Mouse (Mus musculus): ENCODE data around the gene Slc25a3. TPM values are rescaled to one million over a fixed set of nuclear protein-coding genes. Genes with fewer than 3 reads are reported as not detected.

The Slc25a3 gene
- polyA plus RNA-seq, 1 experiment from 2014 or later, result 470 TPM

GRCm38 (mm10) chr10:91141564-91141963, 17.7 kb upstream of the Slc25a3 start:
- Histone ChIP-seq H3K9me3 (ENCODE audit: low read depth, low read length) (no peaks in the 10 kb centered on the region), H3K4me1 (ENCODE audit: insufficient read depth) (no peaks in the 10 kb centered on the region), H3K9ac (no peak overlapping the region), H3K4me3 (ENCODE audit: low read depth, low read length) (no peak overlapping the region), H3K27me3 (ENCODE audit: insufficient read depth, low read length) (no peaks in the 10 kb centered on the region), H3K27ac (ENCODE audit: low read depth) (no peak overlapping the region), H3K36me3 (ENCODE audit: insufficient read depth) (peaks cover 22% of the 10 kb centered on the region), H3K4me2 (no peak overlapping the region)
- TF ChIP-seq CTCF (IDR thresholded peaks at IDR 0.05; ENCODE audit: low read depth), result peak; percentile 70
- ATAC-seq (ENCODE audit: insufficient read depth) (0 out of 2 replicates have a peak, but pooled peaks have one; percentile 9), DNase-seq (peak; percentile 80)
- 31% methylated on average over 2 of the region's 2 CpGs for WGBS

DNA sequence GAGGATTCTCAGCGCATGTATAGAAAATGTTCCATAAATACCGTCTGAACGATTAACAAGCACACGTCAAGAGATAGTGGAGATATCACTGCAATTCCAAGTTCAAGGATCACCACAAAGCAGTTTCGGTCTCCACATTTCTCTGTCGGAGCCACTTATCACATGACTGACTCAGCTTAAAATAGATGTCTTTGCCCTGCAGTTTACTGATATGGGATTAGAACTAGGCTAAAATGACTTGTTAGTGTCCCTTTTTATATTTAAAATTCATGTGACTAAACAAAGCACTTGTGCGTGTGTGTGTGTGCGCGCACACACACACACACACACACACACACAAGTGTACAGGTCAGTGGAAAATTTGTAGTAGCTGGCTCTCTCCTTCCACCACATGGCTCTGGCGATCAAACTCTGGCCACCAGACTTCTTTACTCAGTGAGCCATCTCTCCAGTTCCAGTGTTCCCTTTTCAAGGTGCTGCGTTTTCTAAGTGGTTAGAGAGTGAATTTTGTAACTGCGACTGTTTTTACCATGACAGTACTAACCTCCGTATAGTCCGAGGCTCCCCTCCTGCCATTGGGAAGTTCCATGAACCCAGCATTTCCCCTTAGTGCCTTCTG, 15.4 kb upstream of the Slc25a3 start:
- DNase-seq (no peak), ATAC-seq (ENCODE audit: insufficient read depth) (no peak)
- no peak for TF ChIP-seq CTCF (IDR thresholded peaks at IDR 0.05; ENCODE audit: low read depth)
- Histone ChIP-seq H3K36me3 (ENCODE audit: insufficient read depth) (peaks cover 1% of the 10 kb centered on the region; the same call in 1 of the 2 replicates), H3K4me2 (no peak overlapping the region), H3K9me3 (ENCODE audit: low read depth, low read length) (no peaks in the 10 kb centered on the region), H3K9ac (no peak overlapping the region), H3K27ac (ENCODE audit: low read depth) (no peak overlapping the region), H3K4me1 (ENCODE audit: insufficient read depth) (no peaks in the 10 kb centered on the region), H3K4me3 (ENCODE audit: low read depth, low read length) (no peak overlapping the region), H3K27me3 (ENCODE audit: insufficient read depth, low read length) (no peaks in the 10 kb centered on the region)
- WGBS, result 83% methylated on average over 14 of the region's 14 CpGs

- ATAC-seq (ENCODE audit: insufficient read depth) (no peak), DNase-seq (peak; percentile 39)
- 66% methylated on average over 3 of the region's 3 CpGs for WGBS
Observed at GRCm38 (mm10) chr10:91138317-91138716, 14.5 kb upstream of the Slc25a3 start.

GRCm38 (mm10) chr10:91137400-91137799, 13.5 kb upstream of the Slc25a3 start:
- ATAC-seq (ENCODE audit: insufficient read depth) (no peak), DNase-seq (no peak)
- H3K27me3 ChIP-seq (ENCODE audit: insufficient read depth, low read length), result no peaks in the 10 kb centered on the region
- 80% methylated on average over 9 of the region's 9 CpGs for WGBS
- H3K9me3 ChIP-seq (ENCODE audit: low read depth, low read length), result no peaks in the 10 kb centered on the region
- H3K4me2 ChIP-seq, result no peak overlapping the region
- TF ChIP-seq CTCF (IDR thresholded peaks at IDR 0.05; ENCODE audit: low read depth), result no peak
- no peak overlapping the region for H3K27ac ChIP-seq (ENCODE audit: low read depth)
- H3K4me1 ChIP-seq (ENCODE audit: insufficient read depth), result no peaks in the 10 kb centered on the region
- no peak overlapping the region for H3K9ac ChIP-seq
- H3K36me3 ChIP-seq (ENCODE audit: insufficient read depth), result no peaks in the 10 kb centered on the region
- no peak overlapping the region for H3K4me3 ChIP-seq (ENCODE audit: low read depth, low read length)

More at GRCm38 (mm10) chr10:91138317-91138716, 14.5 kb upstream of the Slc25a3 start:
- Histone ChIP-seq H3K9me3 (ENCODE audit: low read depth, low read length) (no peaks in the 10 kb centered on the region), H3K27ac (ENCODE audit: low read depth) (no peak overlapping the region), H3K9ac (no peak overlapping the region), H3K36me3 (ENCODE audit: insufficient read depth) (no peaks in the 10 kb centered on the region), H3K4me3 (ENCODE audit: low read depth, low read length) (no peak overlapping the region), H3K4me1 (ENCODE audit: insufficient read depth) (no peaks in the 10 kb centered on the region), H3K4me2 (no peak overlapping the region), H3K27me3 (ENCODE audit: insufficient read depth, low read length) (no peaks in the 10 kb centered on the region)
- no peak for TF ChIP-seq CTCF (IDR thresholded peaks at IDR 0.05; ENCODE audit: low read depth)

- Histone ChIP-seq H3K27me3 (ENCODE audit: insufficient read depth, low read length) (no peaks in the 10 kb centered on the region), H3K4me3 (ENCODE audit: low read depth, low read length) (no peak overlapping the region), H3K9ac (no peak overlapping the region), H3K4me1 (ENCODE audit: insufficient read depth) (no peaks in the 10 kb centered on the region), H3K36me3 (ENCODE audit: insufficient read depth) (no peaks in the 10 kb centered on the region), H3K4me2 (no peak overlapping the region), H3K9me3 (ENCODE audit: low read depth, low read length) (no peaks in the 10 kb centered on the region), H3K27ac (ENCODE audit: low read depth) (no peak overlapping the region)
- 88% methylated on average over 7 of the region's 7 CpGs for WGBS
- ATAC-seq (ENCODE audit: insufficient read depth) (no peak), DNase-seq (no peak)
- TF ChIP-seq CTCF (IDR thresholded peaks at IDR 0.05; ENCODE audit: low read depth), result no peak
Observed at GRCm38 (mm10) chr10:91135302-91135972, 11.6 kb upstream of the Slc25a3 start.

- Histone ChIP-seq H3K4me2 (no peak overlapping the region), H3K9ac (no peak overlapping the region), H3K9me3 (ENCODE audit: low read depth, low read length) (no peaks in the 10 kb centered on the region), H3K4me1 (ENCODE audit: insufficient read depth) (no peaks in the 10 kb centered on the region), H3K27me3 (ENCODE audit: insufficient read depth, low read length) (no peaks in the 10 kb centered on the region), H3K4me3 (ENCODE audit: low read depth, low read length) (no peak overlapping the region), H3K27ac (ENCODE audit: low read depth) (no peak overlapping the region), H3K36me3 (ENCODE audit: insufficient read depth) (no peaks in the 10 kb centered on the region)
- ATAC-seq (ENCODE audit: insufficient read depth), result no peak
- no peak for DNase-seq
- WGBS, result 81% methylated on average over 1 of the region's 1 CpGs
- TF ChIP-seq CTCF (IDR thresholded peaks at IDR 0.05; ENCODE audit: low read depth), result no peak
Observed at GRCm38 (mm10) chr10:91131565-91131964, 7.7 kb upstream of the Slc25a3 start.

GRCm38 (mm10) chr10:91130792-91131191, 6.9 kb upstream of the Slc25a3 start:
- Histone ChIP-seq H3K9me3 (ENCODE audit: low read depth, low read length) (no peaks in the 10 kb centered on the region), H3K27me3 (ENCODE audit: insufficient read depth, low read length) (no peaks in the 10 kb centered on the region), H3K4me2 (no peak overlapping the region), H3K27ac (ENCODE audit: low read depth) (no peak overlapping the region), H3K4me1 (ENCODE audit: insufficient read depth) (no peaks in the 10 kb centered on the region), H3K4me3 (ENCODE audit: low read depth, low read length) (no peak overlapping the region), H3K9ac (no peak overlapping the region), H3K36me3 (ENCODE audit: insufficient read depth) (no peaks in the 10 kb centered on the region)
- WGBS, result 89% methylated on average over 3 of the region's 3 CpGs
- DNase-seq (no peak), ATAC-seq (ENCODE audit: insufficient read depth) (no peak)
- TF ChIP-seq CTCF (IDR thresholded peaks at IDR 0.05; ENCODE audit: low read depth), result no peak

Data from lung, embryonic 14.5 days (tissue).